Mouse (Mus musculus): ENCODE data around the gene Akap9. TPM values are rescaled to one million over a fixed set of nuclear protein-coding genes. Genes with fewer than 3 reads are reported as not detected.
"Not testable (repeated sequence)": the region's sequence is repeated elsewhere in the genome, so short reads cannot be mapped to it uniquely, and the experiment has no call there.

Akap9 gene
- total RNA-seq, 2 experiments from 2014 or later = 85.8 to 101 TPM

DNA sequence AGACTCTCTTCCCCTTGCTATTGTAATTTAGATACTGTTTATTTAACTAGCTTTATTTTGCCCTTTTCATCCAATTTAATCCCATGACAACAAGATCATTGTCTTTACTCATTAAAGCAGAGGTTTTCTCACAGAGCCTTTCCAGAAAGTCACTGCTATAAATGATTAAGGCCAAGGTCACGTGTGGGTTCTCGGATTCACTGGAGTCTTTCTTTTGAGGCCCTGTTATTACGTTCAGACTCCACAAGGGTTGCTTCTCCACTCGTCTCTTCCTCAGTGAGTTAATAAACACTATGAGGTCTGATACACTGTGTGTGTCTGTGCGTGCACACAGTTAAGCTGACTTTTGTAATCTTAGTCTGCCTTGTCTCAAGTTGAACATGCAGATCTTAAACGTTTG, 47.0 kb downstream of the Akap9 start:
- no peak for TF ChIP-seq CTCF (IDR thresholded peaks at IDR 0.05)
- no peak overlapping the region for H3K4me3 ChIP-seq
- H3K27ac ChIP-seq = no peak overlapping the region
- DNase-seq (ENCODE audit: extremely low spot score in 1 of 2, low spot score in 2 of 2) = no peak
- intact Hi-C loops (cut with DNase I) = loop anchor here (5.0 kb wide), 1 partner anchor 158 kb away; no protein-coding TSS in a partner anchor

DNA sequence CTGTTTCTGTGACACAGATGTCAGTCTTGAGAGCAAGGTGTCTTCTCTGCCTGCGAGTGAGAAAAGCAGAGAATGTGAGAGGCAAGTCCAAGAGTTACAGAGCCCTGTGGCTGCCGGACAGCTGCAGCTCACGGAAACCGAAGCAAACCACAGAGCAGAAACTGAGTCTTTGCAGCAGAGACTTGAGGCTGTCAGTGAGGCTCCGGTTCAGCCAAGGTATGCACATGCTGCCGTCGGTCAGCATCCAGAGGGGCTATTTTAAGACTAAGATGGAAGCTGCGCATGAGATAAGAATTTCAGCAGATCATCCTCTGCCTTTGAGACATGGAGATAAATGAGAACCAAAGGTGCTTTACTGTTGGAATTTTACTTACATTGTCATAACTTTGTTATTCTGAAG, 48.3 kb downstream of the Akap9 start:
- DNase-seq (ENCODE audit: extremely low spot score in 1 of 2, low spot score in 2 of 2) = no peak
- H3K4me3 ChIP-seq = no peak overlapping the region
- intact Hi-C loops (cut with DNase I) = no loop called here
- no peak overlapping the region for H3K27ac ChIP-seq
- TF ChIP-seq CTCF (IDR thresholded peaks at IDR 0.05) = no peak

DNA sequence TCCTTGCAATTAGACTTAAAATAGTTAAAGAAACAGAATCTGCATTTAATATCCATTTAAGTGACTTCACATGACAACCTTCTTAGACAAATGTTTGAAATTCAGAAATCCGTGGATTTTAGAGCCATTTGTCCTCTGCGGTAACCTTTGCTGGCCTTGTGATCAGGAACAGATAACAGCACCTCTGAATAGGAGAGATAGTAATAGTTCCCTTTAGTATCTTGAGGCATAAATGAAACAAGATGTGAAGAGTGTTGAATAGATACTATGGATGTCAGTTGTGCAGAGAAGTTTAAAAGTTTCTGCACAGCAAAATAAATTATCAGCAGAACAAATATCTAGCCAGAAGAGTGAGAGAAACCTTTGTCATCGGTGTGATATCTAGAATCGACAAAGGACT, 50.0 kb downstream of the Akap9 start:
- Histone ChIP-seq H3K4me3 (no peak overlapping the region), H3K27ac (no peak overlapping the region)
- TF ChIP-seq CTCF (IDR thresholded peaks at IDR 0.05) = no peak
- DNase-seq (ENCODE audit: extremely low spot score in 1 of 2, low spot score in 2 of 2) = no peak
- intact Hi-C loops (cut with DNase I) = no loop called here

DNA sequence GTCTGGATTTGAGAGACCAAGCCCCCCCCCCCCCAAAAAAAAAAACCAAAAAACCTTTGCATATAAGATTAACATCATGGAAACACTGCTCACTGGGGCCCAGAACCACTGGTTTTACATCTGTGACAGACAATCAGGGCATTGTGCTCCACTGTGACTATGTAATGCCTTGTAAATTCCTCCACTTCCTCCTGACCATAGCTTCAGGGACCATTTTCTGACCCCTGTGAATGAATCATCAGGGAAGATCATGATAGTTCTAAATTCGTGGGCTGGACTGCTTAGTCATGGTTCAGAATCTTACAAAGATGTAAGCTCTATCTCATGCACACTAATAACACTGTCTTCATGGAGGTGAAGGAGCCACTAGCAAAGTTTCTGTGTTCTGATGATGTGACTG, 61.8 kb downstream of the Akap9 start:
- no peak for TF ChIP-seq CTCF (IDR thresholded peaks at IDR 0.05)
- DNase-seq (ENCODE audit: extremely low spot score in 1 of 2, low spot score in 2 of 2) = no peak
- H3K4me3 ChIP-seq = no peak overlapping the region
- intact Hi-C loops (cut with DNase I) = no loop called here
- no peak overlapping the region for H3K27ac ChIP-seq

DNA sequence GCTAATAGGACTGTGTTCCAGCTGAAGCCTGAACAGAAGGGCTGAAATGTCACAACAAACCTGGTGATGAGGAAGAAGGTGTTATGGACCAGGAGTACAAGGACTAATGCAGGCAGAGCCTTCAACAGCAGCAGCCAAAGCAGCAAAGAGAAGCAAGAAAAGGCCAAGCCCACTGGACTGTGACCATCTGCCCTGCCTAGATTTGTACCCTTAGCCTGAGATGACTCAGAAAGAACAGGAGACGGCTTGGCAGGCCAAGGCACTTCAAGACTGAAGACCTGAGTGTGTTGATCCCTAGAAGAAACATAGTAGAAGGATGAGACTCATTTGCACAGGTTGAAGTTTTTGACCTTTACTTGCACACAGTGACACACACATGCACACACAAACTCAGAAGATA, 62.6 kb downstream of the Akap9 start:
- TF ChIP-seq CTCF (IDR thresholded peaks at IDR 0.05) = no peak
- DNase-seq (ENCODE audit: extremely low spot score in 1 of 2, low spot score in 2 of 2) = no peak
- intact Hi-C loops (cut with DNase I) = no loop called here
- Histone ChIP-seq H3K27ac (no peak overlapping the region), H3K4me3 (no peak overlapping the region)

DNA sequence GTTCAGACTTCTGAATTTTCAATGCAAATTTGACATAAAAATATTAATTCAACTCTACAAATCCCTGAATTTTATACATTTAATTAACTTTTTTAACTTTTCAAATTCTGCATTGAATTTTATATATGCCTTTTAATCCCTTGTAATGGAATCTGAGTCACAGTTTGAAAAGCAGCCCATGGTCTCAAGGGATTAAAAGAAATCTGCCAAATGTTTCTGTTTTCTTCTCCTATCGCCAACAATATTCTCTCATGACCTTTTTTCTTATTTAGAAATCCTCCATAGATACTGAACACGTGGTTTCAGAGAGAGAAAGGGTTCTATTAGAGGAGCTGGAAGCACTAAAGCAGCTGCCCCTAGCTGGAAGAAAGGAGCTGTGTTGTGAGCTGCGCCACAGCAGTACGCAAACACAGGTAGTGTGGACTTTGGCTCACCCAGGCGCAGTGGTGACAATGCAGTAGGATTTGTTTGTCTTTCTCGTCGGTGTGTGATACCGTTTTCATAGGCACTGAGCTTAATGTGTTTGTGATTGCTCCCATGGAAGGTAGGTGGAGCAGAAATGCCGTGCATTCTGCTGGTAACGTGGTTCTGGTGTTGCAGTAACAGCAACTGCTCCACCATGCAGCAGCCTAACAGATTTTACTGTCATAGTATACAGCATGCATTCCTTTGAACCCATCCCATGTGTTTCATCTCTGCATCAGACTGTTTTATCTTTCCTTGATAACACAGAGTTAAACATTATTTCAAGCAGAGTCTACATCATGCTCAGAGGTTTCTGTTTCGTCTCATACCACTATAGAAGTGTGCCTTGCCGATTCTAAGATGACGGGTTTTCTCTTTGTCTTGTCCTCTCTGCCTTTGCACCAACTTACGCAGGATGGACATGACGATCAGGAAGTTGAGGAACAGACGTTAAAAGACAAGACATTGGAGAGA, 76.9 kb downstream of the Akap9 start:
- no peak overlapping the region for H3K27ac ChIP-seq
- intact Hi-C loops (cut with DNase I) = no loop called here
- no peak for TF ChIP-seq CTCF (IDR thresholded peaks at IDR 0.05)
- no peak for DNase-seq (ENCODE audit: extremely low spot score in 1 of 2, low spot score in 2 of 2)
- no peak overlapping the region for H3K4me3 ChIP-seq

DNA sequence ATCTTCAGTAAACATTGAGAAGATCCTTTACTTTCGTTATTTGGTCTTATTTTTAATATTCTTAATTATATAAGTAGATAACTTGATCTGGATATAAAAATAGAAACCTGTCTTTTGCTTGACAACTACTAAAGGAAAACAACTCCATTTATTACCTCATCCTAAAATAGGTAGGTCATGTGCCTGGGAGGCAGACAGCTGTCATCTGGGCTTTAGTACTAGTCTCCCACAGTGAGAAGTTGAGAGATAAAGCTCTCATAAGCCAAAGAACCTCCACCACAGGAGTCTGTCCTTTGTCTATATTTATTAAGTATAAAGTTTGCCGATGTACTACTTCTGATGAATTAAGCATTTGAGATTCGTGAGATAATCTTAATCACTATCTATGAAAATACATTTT, 78.8 kb downstream of the Akap9 start:
- H3K27ac ChIP-seq = no peak overlapping the region
- no peak for DNase-seq (ENCODE audit: extremely low spot score in 1 of 2, low spot score in 2 of 2)
- no peak overlapping the region for H3K4me3 ChIP-seq
- TF ChIP-seq CTCF (IDR thresholded peaks at IDR 0.05) = no peak
- intact Hi-C loops (cut with DNase I) = no loop called here

DNA sequence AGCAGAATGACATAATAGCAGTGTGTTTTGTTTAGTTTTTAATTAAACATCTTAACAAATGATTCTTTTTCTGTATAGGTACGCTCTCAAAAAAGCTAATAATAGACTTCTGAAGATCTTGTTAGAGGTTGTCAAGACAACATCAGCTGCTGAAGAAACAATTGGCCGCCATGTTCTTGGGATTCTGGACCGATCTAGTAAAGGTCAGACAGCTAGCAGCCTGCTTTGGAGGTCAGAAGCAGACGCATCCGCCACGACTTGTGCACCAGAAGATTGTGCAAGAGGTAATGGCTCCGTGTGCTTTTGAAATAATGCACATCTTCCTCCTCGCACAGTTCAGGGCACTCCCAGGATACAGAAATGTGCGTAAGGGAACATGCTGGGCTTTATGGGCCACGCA, 80.4 kb downstream of the Akap9 start:
- H3K27ac ChIP-seq = no peak overlapping the region
- no peak for DNase-seq (ENCODE audit: extremely low spot score in 1 of 2, low spot score in 2 of 2)
- intact Hi-C loops (cut with DNase I) = no loop called here
- TF ChIP-seq CTCF (IDR thresholded peaks at IDR 0.05) = no peak
- no peak overlapping the region for H3K4me3 ChIP-seq

DNA sequence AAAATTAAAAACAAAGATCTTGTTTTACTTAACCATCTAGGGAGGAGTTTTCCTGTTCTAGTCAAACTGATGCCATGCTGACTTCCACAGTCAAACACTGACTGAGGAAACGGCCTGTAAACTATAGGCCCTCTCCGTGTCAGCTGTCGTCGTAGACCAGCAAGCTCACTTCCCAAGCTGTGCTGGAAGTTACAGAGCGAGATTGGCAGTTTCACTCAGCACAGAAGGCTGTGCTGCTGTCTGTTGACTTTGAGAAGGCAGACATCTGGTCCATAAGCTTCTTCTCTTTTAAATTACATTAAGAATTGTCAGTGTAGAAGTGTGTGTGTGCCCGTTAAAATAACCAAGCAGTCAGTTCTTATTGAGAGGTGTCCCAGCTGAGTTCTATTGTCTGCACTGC, 81.7 kb downstream of the Akap9 start:
- Histone ChIP-seq H3K4me3 (no peak overlapping the region), H3K27ac (no peak overlapping the region)
- no peak for TF ChIP-seq CTCF (IDR thresholded peaks at IDR 0.05)
- intact Hi-C loops (cut with DNase I) = no loop called here
- no peak for DNase-seq (ENCODE audit: extremely low spot score in 1 of 2, low spot score in 2 of 2)

DNA sequence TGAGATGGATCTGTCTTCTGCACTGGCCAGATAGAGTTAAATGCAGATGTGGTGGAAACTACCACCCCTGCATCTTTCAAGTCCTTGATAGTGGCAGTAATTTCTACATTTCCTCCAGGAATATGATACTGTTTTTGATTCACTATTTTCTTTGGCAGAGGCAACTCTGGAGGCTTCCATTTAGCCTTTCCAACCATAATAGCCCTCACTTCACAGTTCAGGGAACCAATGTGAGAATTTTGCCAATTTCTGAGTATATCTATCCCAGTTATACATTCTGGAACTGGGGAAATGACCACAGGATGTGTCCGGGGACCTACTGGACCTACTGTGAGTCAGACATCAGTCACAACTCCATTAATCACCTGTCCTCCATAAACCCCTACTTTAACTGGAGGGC, 89.8 kb downstream of the Akap9 start:
- intact Hi-C loops (cut with DNase I); DNase-seq (ENCODE audit: extremely low spot score in 1 of 2, low spot score in 2 of 2); H3K27ac ChIP-seq: not testable (repeated sequence)

DNA sequence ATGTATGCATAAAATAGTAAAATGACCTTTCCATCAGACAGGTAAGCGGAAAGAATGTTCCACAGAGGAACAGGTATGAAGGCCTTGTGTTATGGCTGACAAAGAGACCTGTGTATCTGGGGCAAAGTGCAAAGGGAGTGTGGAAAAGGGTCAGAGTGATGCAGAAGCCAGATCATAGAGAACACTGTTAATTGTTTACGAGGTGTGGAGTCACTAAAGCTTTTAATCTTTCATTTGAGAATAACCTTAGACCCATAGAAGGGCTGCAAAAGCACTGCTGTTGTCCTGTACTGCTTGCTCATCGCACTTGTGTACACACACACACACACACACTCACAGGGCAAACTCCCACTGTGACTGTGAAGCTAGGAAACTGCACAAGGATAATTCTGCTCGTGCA, 91.5 kb downstream of the Akap9 start:
- no peak for TF ChIP-seq CTCF (IDR thresholded peaks at IDR 0.05)
- intact Hi-C loops (cut with DNase I) = no loop called here
- no peak overlapping the region for H3K4me3 ChIP-seq
- H3K27ac ChIP-seq = no peak overlapping the region
- DNase-seq (ENCODE audit: extremely low spot score in 1 of 2, low spot score in 2 of 2) = no peak

More for the DNA sequence above, 89.8 kb downstream of the Akap9 start:
- not testable (repeated sequence) for H3K4me3 ChIP-seq

DNA sequence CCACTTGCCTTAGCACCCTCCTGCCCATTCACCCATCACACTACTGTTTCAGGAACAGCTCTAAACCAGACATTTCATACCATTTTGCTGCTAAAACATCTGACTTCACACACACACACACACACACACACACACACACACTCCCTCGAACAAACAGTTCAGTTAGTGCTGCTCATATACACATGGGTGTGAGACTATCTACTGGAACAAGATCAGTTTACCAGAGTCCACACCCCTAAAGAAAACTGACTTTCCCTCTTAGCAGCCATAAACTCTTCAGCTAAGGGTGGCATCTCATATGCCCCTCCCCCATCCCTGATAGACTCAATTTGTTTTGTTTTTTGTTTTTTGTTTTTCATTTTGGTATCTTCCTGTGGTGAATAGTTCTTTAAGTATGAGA, 92.2 kb downstream of the Akap9 start:
- H3K27ac ChIP-seq = no peak overlapping the region
- DNase-seq (ENCODE audit: extremely low spot score in 1 of 2, low spot score in 2 of 2) = no peak
- intact Hi-C loops (cut with DNase I) = no loop called here
- no peak for TF ChIP-seq CTCF (IDR thresholded peaks at IDR 0.05)
- no peak overlapping the region for H3K4me3 ChIP-seq

DNA sequence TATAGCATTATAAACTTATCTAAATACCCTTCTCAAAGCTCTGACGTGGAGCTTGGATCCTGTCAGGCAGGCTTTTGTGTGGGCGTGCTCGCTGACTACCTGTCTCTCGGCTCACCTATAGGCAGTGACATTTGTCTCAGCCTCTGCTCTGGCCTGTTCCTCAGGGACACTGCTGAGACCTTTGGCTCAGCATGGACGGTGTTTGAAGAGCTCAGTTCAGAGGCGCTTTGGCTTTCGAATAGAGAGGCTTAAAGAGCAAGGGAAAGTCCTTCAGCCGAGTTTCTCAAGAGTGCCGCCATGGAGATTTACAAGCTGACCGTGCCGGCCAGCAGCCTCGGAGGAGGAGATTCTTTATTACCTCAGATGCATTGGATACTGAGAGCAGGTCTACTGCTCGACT, 95.3 kb downstream of the Akap9 start:
- Histone ChIP-seq H3K27ac (no peak overlapping the region), H3K4me3 (no peak overlapping the region)
- no peak for DNase-seq (ENCODE audit: extremely low spot score in 1 of 2, low spot score in 2 of 2)
- intact Hi-C loops (cut with DNase I) = no loop called here
- no peak for TF ChIP-seq CTCF (IDR thresholded peaks at IDR 0.05)

Measured in left cerebral cortex, adult 2 months (tissue).